Mouse (Mus musculus): Measurements from ENCODE around the gene Cplx1.

- no peak for TF ChIP-seq POLR2A (IDR thresholded peaks at IDR 0.05; ENCODE audit: extremely low read depth, insufficient read depth, low read length)
- TF ChIP-seq CTCF (IDR thresholded peaks at IDR 0.05; ENCODE audit: low read depth, low read length) = no peak
These were observed at the start of gene Cplx1 for GRCm38 (mm10) chr5:108549489-108550206.
